Mouse (Mus musculus): ENCODE measurements at regions not wholly inside any gene's neighbourhood (a gene's known extent, or its start where the extent isn't known, plus 50 kb on each side); places are given as distances from the start of the nearest gene placed in this dataset.

DNA sequence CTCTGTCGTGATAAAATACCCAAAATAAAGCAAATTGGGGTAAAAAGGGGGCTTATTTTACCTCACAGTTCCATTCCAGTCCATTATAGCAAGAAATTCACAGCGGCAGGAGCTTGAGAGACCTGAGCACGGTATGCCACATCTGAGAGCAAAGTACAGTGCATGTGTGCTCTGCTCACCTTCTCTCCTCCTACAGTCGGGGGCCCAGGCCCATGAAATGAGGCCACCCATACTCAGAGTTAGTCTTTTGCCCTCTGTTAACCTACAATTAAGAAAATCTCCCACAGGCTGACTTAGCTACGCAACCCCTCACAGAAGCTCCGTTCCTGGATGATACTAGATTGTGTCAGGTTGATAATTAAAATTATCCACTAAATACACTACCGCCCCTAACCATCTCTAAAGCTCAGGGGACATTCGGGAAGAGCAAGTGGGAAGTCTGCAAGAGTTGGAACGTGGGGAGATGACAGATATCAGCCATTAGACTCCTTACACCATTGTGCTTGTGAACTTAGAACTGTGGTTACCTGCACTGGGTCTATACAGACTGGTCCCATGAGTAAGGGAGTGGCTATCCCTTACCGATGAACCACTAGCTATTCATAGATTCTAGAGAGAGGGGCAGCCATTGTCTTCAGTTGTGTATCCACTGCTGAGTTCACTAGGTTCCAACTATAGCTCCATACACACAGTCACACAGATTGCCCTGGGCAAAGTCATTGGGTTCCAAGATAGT is 139.3 kb upstream of the Il12b start:
- Histone ChIP-seq H3K27me3 (ENCODE audit: insufficient read depth, low read length) (no peaks in the 10 kb centered on the region), H3K4me1 (ENCODE audit: insufficient read depth) (no peaks in the 10 kb centered on the region), H3K9me3 (ENCODE audit: low read depth, low read length) (no peaks in the 10 kb centered on the region), H3K4me3 (ENCODE audit: low read depth, low read length) (no peak overlapping the region), H3K4me2 (no peak overlapping the region), H3K9ac (no peak overlapping the region), H3K36me3 (ENCODE audit: insufficient read depth) (no peaks in the 10 kb centered on the region), H3K27ac (ENCODE audit: low read depth) (no peak overlapping the region)
- ATAC-seq (ENCODE audit: insufficient read depth) (no peak), DNase-seq (no peak)
- 84% methylated on average over 10 of the region's 10 CpGs for WGBS
- TF ChIP-seq CTCF (IDR thresholded peaks at IDR 0.05; ENCODE audit: low read depth): no peak

DNA sequence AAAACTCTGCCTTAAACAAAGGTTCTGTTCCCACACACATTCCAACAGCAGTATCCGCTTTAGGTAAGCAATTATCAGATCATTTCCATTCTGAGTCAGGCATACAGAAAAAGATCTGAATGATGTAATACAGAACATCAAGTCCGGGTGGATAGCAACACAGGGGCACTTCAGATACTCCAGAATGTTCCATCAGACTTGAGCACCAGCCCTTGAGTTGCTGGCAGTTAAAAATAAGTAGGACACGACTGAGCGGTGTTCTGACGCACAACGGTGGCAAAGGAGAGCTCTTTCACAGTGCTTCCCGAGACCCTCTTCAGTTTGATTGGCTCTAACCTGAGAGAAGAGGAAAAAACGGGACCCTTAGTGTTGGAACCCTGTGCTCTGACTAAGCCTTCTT is 138.2 kb upstream of the Il12b start:
- WGBS: 65% methylated on average over 8 of the region's 8 CpGs
- no peak overlapping the region for H3K4me3 ChIP-seq (ENCODE audit: low read depth, low read length)
- DNase-seq (no peak), ATAC-seq (ENCODE audit: insufficient read depth) (no peak)
- H3K36me3 ChIP-seq (ENCODE audit: insufficient read depth): no peaks in the 10 kb centered on the region
- no peak for TF ChIP-seq CTCF (IDR thresholded peaks at IDR 0.05; ENCODE audit: low read depth)
- no peaks in the 10 kb centered on the region for H3K4me1 ChIP-seq (ENCODE audit: insufficient read depth)
- H3K27me3 ChIP-seq (ENCODE audit: insufficient read depth, low read length): no peaks in the 10 kb centered on the region
- no peak overlapping the region for H3K4me2 ChIP-seq
- H3K9ac ChIP-seq: no peak overlapping the region
- H3K9me3 ChIP-seq (ENCODE audit: low read depth, low read length): no peaks in the 10 kb centered on the region
- no peak overlapping the region for H3K27ac ChIP-seq (ENCODE audit: low read depth)

DNA sequence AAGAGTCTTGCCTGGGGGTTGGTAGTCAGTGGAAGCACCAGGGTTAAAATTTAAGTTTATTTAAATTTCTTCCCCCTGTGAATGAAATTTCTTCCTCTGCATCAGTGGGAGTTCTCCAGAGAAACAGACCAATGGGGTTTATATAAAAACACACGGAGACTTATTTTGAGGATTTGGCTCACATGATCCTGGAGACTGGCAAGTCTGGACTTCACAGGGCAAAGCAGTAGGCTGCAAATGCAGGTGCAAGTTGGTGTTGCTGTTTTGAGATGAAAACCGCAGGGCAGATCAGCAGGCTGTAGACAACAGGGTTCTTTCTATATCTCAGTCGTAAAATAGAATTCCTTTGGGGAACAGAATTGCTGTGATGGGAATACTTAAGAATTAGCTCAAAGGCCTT is 137.3 kb upstream of the Il12b start:
- ATAC-seq (ENCODE audit: insufficient read depth) (no peak), DNase-seq (no peak)
- WGBS: 83% methylated on average over 3 of the region's 3 CpGs
- H3K9me3 ChIP-seq (ENCODE audit: low read depth, low read length): no peaks in the 10 kb centered on the region
- no peaks in the 10 kb centered on the region for H3K4me1 ChIP-seq (ENCODE audit: insufficient read depth)
- H3K4me2 ChIP-seq: no peak overlapping the region
- H3K27ac ChIP-seq (ENCODE audit: low read depth): no peak overlapping the region
- no peaks in the 10 kb centered on the region for H3K27me3 ChIP-seq (ENCODE audit: insufficient read depth, low read length)
- no peak overlapping the region for H3K9ac ChIP-seq
- no peaks in the 10 kb centered on the region for H3K36me3 ChIP-seq (ENCODE audit: insufficient read depth)
- H3K4me3 ChIP-seq (ENCODE audit: low read depth, low read length): no peak overlapping the region
- no peak for TF ChIP-seq CTCF (IDR thresholded peaks at IDR 0.05; ENCODE audit: low read depth)

DNA sequence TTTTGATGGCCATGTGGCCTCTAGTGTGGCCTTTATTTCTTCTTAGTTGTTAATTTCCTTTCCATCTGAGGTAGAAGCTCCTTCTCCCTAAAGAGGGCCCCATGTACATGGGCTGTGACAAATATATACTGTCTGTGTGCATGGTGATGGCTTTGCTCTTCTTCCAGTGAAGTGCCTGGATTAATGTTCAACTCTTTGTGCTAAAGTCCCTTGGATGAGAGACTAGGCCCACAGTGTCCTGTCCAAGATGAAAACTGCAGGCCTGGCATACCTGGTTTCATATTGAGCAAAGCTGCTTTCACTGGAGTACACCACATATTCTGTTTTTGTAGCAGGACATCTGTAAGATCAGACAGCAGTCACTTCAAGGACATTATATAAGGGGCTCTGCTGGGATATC is 127.6 kb upstream of the Il12b start:
- H3K27ac ChIP-seq (ENCODE audit: low read depth): no peak overlapping the region
- H3K4me1 ChIP-seq (ENCODE audit: insufficient read depth): no peaks in the 10 kb centered on the region
- H3K36me3 ChIP-seq (ENCODE audit: insufficient read depth): no peaks in the 10 kb centered on the region
- no peak overlapping the region for H3K4me3 ChIP-seq (ENCODE audit: low read depth, low read length)
- H3K9me3 ChIP-seq (ENCODE audit: low read depth, low read length): no peaks in the 10 kb centered on the region
- H3K9ac ChIP-seq: no peak overlapping the region
- TF ChIP-seq CTCF (IDR thresholded peaks at IDR 0.05; ENCODE audit: low read depth): no peak
- H3K27me3 ChIP-seq (ENCODE audit: insufficient read depth, low read length): no peaks in the 10 kb centered on the region
- DNase-seq (no peak), ATAC-seq (ENCODE audit: insufficient read depth) (no peak)
- H3K4me2 ChIP-seq: no peak overlapping the region

DNA sequence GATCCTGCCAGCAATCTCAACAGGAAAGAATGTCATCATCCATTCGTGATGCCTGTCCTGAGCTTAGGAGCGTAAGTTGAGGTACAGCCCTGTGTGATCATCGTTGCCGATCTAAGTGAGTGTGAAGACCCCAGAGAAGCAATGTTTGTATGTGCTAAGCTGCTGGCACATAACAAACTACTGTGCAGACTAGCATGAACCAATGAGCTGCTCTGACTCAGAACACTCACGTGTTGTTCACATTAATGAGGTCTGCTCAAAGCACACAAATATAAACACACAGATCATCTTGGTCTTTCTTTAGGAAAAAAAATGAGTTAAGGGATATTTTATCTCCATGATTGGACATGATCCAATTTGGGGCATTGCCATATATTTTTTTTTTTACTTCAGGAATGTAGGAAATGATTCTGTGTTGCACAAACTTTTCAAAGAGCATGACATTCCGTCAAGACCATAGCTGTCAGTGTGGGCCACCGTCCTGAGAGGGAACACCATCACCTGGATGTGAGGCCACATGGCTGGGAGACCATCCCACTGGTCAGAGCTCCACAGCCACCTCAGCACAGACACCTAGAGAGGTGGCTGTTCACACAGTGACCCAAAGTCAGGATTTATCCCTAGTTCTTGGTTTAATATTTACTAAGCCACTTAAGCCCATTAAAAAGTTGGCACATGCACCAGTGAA is 121.2 kb upstream of the Il12b start:
- DNase-seq (peak; percentile 83), ATAC-seq (ENCODE audit: insufficient read depth) (peak; percentile 91)
- Histone ChIP-seq H3K36me3 (ENCODE audit: insufficient read depth) (no peaks in the 10 kb centered on the region), H3K9me3 (ENCODE audit: low read depth, low read length) (no peaks in the 10 kb centered on the region), H3K4me3 (ENCODE audit: low read depth, low read length) (no peak overlapping the region), H3K27ac (ENCODE audit: low read depth) (no peak overlapping the region), H3K4me2 (no peak overlapping the region), H3K9ac (no peak overlapping the region), H3K27me3 (ENCODE audit: insufficient read depth, low read length) (no peaks in the 10 kb centered on the region), H3K4me1 (ENCODE audit: insufficient read depth) (no peaks in the 10 kb centered on the region)
- no peak for TF ChIP-seq CTCF (IDR thresholded peaks at IDR 0.05; ENCODE audit: low read depth)
- 38% methylated on average over 7 of the region's 7 CpGs for WGBS

DNA sequence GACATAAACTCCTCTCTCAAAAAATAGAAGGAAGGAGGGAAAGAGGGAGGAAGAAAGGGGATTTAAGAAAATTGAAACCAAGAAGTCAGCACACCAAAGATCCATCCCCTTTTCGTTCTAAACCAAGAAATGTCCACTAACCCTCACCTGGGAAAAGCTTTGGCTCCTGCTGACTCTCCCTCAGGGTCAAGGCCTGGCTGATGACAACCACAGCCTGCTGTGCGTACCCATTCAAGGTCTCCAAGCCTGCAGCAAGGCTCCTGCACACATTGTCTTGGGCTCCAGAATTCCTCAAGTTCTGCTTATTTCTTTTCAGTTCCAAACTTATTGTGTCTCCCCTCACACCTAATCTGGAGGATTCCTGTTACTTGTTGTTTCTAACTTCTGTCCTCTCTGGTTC is 113.9 kb upstream of the Il12b start:
- Histone ChIP-seq H3K4me3 (ENCODE audit: low read depth, low read length) (no peak overlapping the region), H3K27me3 (ENCODE audit: insufficient read depth, low read length) (no peaks in the 10 kb centered on the region), H3K9ac (no peak overlapping the region), H3K36me3 (ENCODE audit: insufficient read depth) (no peaks in the 10 kb centered on the region), H3K9me3 (ENCODE audit: low read depth, low read length) (no peaks in the 10 kb centered on the region), H3K27ac (ENCODE audit: low read depth) (no peak overlapping the region), H3K4me2 (no peak overlapping the region), H3K4me1 (ENCODE audit: insufficient read depth) (no peaks in the 10 kb centered on the region)
- no peak for TF ChIP-seq CTCF (IDR thresholded peaks at IDR 0.05; ENCODE audit: low read depth)
- no peak for DNase-seq
- WGBS: 81% methylated on average over 2 of the region's 2 CpGs
- no peak for ATAC-seq (ENCODE audit: insufficient read depth)

DNA sequence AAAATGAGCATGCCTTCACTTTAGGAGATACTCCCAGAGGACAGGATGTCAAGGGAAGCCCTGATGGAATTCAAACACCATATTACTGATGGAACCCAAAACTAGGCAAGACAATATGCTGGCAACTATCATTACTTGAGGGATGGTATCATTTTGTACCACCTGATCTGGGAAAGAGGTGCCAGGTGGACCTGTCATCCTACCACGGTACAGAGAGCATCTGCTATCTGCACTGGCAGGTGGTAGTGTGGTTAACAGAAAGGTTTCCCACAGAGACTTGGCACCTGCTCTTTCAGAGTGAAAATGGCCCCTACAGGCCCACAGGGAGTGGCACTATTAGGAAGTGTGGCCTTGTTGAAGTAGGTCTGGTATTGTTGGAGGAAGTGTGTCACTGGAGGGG is 111.0 kb upstream of the Il12b start:
- Histone ChIP-seq H3K9ac (no peak overlapping the region), H3K4me3 (ENCODE audit: low read depth, low read length) (no peak overlapping the region), H3K4me2 (no peak overlapping the region), H3K27ac (ENCODE audit: low read depth) (no peak overlapping the region), H3K27me3 (ENCODE audit: insufficient read depth, low read length) (no peaks in the 10 kb centered on the region), H3K4me1 (ENCODE audit: insufficient read depth) (no peaks in the 10 kb centered on the region), H3K9me3 (ENCODE audit: low read depth, low read length) (no peaks in the 10 kb centered on the region), H3K36me3 (ENCODE audit: insufficient read depth) (no peaks in the 10 kb centered on the region)
- no peak for ATAC-seq (ENCODE audit: insufficient read depth)
- DNase-seq: no peak
- no peak for TF ChIP-seq CTCF (IDR thresholded peaks at IDR 0.05; ENCODE audit: low read depth)
- 75% methylated on average over 1 of the region's 1 CpGs for WGBS

Data from lung, embryonic 14.5 days (tissue).